Mouse (Mus musculus): Measurements from ENCODE around the gene Cox6a2.
"Not testable (repeated sequence)": the region's sequence is repeated elsewhere in the genome, so short reads cannot be mapped to it uniquely, and the experiment has no call there.

The Cox6a2 gene

DNA sequence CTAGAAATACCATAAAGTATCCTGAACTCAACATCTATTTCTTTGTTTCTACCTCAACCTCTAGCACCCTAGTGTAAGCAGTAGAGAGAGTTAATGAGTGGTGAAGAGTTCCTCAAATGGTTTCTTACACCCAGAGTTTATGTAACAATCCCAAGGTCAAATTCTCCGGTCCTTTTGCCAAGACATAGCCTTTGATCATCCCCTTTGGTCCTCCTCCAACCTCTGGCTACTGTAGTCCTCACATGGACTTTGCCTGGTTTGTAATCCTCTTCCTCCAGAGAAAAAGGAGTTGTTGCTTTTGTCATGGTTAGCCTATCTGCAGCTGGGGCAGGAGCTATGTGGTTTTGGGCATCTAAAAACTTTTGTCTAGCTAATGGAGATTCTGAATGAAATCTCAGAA lies 29.3 kb upstream of the Cox6a2 start:
- in situ Hi-C loops (cut with MboI, MseI) = no loop called here

DNA sequence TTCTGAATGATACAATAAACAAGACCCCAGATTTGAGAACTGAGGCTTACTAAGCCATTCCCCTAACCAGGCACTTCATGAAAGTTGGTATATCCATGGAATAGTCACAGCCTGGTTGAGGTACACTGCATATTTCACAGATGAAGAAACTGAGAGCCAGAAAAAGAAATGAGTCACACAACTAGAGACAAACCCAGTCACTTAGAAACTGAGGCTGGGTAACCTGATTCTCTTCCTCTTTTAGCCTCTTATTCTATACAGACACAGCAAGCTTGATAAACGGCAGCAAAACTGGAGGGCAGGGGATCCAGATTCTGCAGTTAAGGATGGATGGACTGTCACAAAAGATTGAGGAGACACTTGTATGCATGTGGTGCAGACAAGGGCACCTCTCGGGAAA lies 28.6 kb upstream of the Cox6a2 start:
- in situ Hi-C loops (cut with MboI, MseI) = no loop called here

DNA sequence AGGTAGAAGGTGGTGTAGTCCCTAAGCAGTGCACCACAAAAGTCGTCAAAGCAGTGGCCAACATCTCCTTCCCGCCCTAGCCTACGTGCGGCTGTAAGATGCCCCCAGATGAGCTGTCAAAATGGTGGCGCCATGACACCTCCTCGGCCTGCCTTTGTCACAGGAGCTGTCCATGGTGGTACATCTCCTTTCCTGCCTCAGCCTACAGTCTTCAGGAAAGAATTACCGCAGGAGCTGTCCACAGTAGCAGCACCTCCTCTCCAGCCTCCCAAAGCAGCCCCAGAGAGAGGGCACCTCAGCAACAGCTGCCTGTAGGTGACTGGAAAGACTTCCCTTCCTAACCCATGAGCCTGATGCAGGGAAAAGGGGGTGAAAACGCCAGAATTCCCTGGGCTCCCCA lies 25.6 kb upstream of the Cox6a2 start:
- in situ Hi-C loops (cut with MboI, MseI) = no loop called here

GRCm38 (mm10) chr7:128220936-128221335 lies 14.7 kb upstream of the Cox6a2 start:
- in situ Hi-C loops (cut with MboI, MseI) = loop anchor here (25.0 kb wide), 1 partner anchor 209 kb away; the partner anchor contains the start of gene Trim72

DNA sequence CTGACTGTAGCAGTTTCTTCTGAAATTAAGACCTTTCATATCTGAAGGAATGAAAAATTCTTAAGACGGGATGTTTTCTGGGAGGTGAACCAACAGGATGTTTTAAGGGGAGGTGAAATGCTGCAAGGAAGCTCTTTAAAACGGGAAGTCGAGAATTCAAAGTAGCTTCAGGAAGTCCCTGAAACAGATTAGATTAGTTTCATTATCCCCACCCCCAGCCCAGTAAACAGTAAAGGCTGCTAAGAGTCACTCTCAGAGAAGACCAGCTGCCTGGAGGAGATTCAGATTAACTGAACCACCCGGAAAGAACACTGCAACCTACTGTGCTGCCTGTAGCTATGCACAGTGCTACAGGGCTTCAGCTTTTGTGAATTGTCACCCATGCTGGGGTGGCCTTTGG lies 13.8 kb upstream of the Cox6a2 start:
- in situ Hi-C loops (cut with MboI, MseI) = loop anchor here (25.0 kb wide), 1 partner anchor 208 kb away; the partner anchor contains the start of gene Trim72

DNA sequence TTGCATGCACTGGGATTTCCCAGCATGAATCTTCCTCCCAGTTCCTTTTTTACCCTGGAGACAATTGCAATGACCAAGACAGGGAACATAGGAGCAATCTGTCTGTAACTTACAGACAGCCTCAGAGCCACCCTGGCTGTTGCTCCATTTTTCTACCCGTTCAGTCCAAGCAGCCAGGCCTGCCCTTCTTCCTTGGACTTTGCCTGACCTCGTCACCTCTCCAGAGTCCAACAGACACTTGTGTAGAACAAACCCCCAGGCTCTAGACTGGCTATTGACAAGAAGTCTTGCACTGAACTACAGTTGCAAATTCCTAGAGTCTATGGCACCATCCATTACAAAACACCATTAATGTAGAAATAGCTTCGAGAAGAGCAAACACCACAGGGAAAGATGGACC lies 3.6 kb upstream of the Cox6a2 start:
- in situ Hi-C loops (cut with MboI, MseI) = loop anchor here (25.0 kb wide), 1 partner anchor 198 kb away; the partner anchor contains the start of gene Trim72

- in situ Hi-C loops (cut with MboI, MseI) = loop anchor here (25.0 kb wide), 1 partner anchor 196 kb away; the partner anchor contains the start of gene Trim72
Observed at GRCm38 (mm10) chr7:128208187-128208586, 2.0 kb upstream of the Cox6a2 start.

DNA sequence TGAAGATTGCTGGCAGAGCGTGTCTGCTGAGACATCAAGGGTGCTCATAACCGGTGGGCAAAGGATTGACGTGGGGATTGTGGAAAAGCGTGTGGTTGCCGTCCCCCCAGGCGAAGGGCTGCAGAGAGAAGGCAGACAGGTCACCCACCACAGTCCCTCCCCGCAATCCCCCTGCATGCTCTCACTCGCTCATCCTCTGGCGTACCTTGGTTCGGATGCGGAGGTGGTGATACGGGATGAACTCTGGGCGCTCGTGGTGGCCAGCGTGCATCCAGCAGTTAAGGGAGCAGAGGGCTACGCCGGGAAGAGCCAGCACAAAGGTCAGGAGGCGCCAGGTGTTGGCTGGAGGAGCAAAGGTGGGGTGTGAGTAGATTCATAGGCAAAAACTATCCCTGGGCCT lies 492 bp downstream of the Cox6a2 start:
- in situ Hi-C loops (cut with MboI, MseI) = loop anchor here (25.0 kb wide), 1 partner anchor 193 kb away; the partner anchor contains the start of gene Trim72

DNA sequence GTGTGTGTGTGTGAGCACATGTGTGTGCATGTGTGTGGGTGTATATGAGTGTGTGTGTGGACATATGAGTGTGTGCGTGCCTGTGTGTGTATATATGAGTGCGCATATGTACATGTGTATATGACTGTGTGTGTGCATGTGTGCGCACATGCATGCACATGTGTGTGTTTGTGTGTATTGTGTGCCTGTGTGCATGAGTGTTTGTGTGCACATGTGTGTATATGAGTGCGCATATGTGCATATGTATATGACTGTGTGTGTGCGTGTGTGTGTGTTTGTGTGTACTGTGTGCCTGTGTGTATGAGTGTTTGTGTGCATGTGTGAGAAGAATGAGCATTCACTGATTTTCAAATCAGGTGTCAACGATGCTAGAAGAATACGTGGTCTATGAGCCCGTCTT lies 2.0 kb downstream of the Cox6a2 start:
- in situ Hi-C loops (cut with MboI, MseI) = loop anchor here (5.0 to 25.0 kb wide), 2 partner anchors 102 to 192 kb away; partner anchors contain the start of gene Trim72

DNA sequence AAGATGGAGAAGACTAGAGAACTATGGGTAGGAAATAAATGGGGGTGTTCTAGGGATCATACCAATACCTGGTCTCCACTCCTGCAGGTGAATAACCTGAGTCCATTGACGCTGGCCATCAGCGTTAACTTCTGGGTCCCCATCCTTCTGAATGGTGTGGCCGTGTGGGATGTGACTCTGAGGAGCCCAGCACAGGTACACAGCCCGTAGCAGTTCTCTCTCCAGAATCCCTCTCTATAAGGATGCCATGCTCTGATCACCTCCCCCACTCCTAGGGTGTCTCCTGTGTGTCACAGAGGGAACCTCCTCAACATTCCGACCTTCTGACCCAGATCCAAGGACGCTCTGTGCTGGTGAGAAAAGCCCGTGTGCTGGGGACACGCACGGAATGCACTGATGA lies 3.1 kb downstream of the Cox6a2 start:
- in situ Hi-C loops (cut with MboI, MseI) = loop anchor here (5.0 to 25.0 kb wide), 2 partner anchors 101 to 191 kb away; partner anchors contain the start of gene Trim72

DNA sequence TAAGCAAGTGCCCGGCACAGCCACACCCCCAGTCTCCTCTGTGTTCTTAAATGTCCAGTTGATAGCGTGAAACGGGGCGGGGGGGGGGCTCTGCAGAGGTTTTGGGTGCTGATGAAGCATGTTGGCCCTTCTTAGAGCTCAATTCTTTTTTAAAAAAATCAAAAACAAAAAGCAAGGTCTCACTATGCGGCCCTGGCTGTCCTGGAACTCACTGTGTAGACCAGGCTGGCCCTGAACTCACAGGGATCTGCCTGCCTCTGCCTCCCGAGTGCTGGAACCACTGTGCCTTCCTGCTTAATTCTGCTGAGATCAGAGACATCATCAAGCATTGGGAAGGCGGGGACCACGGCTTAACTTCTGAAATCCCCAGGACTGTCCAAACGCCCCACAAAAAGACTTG lies 4.6 kb downstream of the Cox6a2 start:
- in situ Hi-C loops (cut with MboI, MseI) = loop anchor here (5.0 to 25.0 kb wide), 2 partner anchors 99 to 189 kb away; partner anchors contain the start of gene Trim72

GRCm38 (mm10) chr7:128181691-128182090 lies 24.5 kb downstream of the Cox6a2 start:
- in situ Hi-C loops (cut with MboI, MseI) = no loop called here

GRCm38 (mm10) chr7:128180546-128180945 lies 25.6 kb downstream of the Cox6a2 start:
- in situ Hi-C loops (cut with MboI, MseI) = no loop called here

- in situ Hi-C loops (cut with MboI, MseI) = no loop called here
Observed at GRCm38 (mm10) chr7:128180126-128180525, 26.1 kb downstream of the Cox6a2 start.

GRCm38 (mm10) chr7:128178385-128178784 lies 27.8 kb downstream of the Cox6a2 start:
- in situ Hi-C loops (cut with MboI, MseI) = no loop called here

GRCm38 (mm10) chr7:128169996-128170395 lies 36.2 kb downstream of the Cox6a2 start:
- in situ Hi-C loops (cut with MboI, MseI) = no loop called here

GRCm38 (mm10) chr7:128166391-128166790 lies 39.8 kb downstream of the Cox6a2 start:
- in situ Hi-C loops (cut with MboI, MseI) = no loop called here

DNA sequence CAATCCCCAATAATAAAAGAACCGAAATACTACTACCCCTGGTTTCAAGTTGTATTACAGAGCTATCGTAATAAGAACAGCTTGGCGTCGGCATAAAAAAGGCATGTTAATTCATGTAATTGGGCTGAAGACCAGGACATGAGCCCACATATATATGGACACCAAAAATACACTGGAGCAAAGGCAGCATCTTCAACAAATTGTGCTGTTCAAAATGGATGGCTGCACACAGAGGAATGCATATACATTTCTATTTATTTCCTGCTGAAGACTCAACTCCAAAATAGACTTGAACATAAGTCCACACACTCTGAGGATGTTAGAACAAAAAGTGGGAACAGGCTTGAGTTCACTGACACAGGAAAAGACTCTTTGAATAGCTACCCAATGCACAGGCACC lies 42.2 kb downstream of the Cox6a2 start:
- in situ Hi-C loops (cut with MboI, MseI) = no loop called here

DNA sequence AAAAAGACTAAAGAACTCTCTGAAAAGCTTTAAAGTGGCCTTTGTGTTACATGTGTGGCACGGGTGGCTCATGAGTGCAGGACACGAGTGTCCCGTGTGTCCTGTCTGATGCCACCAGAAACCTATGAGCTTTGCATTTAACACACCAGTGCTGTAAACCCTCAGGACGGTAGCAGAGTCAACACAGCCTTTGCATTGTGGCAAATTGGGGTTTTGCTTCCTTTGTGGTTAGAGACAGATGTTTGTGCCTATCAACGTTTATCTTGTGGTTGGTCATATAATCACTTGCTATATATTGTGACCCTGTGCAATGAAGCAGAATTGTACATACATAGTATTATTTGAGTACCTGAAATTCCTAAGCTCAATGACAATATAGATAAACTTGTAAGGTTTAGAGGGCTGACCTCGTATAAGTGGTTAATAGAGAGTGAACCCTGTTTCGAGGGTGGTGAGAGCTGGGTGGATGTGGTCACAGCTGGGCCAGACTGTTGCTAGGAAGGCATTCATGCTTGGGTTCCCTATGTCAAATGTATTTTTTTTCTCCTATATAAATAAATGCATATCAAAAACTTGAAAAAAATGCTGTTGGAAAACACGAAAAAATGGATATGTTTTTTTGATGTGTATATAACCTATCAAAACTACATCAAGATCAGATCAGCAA lies 47.4 kb downstream of the Cox6a2 start:
- in situ Hi-C loops (cut with MboI, MseI) = not testable (repeated sequence)

All from regulatory T cell (primary cell).